Mouse (Mus musculus) megakaryocyte, embryonic 14.5 days (primary cell): ENCODE data around the gene Mcat. TPM values are rescaled to one million over a fixed set of nuclear protein-coding genes. Genes with fewer than 3 reads are reported as not detected.

ENCODE experiments used
- H3K27me3 ChIP-seq: replicated peaks from 2 replicates; pipeline ENCODE3; 2012; ENCODE audit warnings: inconsistent platforms
- H3K36me3 ChIP-seq: replicated peaks from 2 replicates; pipeline ENCODE3; 2012; ENCODE audit warnings: low read length, inconsistent platforms, mixed read lengths
- H3K4me1 ChIP-seq: 2 replicates; pipeline ENCODE4 v1.6.1; 2012; ENCODE audit warnings: inconsistent platforms
- H3K4me3 ChIP-seq: replicated peaks from 2 replicates; pipeline ENCODE3; 2012; ENCODE audit warnings: moderate library complexity, mild to moderate bottlenecking, inconsistent platforms
- H3K9me3 ChIP-seq: 2 replicates; pipeline ENCODE4 v1.6.1; 2012; ENCODE audit warnings: inconsistent platforms
- FLI1 ChIP-seq: IDR thresholded peaks from 2 replicates; pipeline ENCODE4 v1.6.1; 2012; ENCODE audit warnings: low read length, inconsistent platforms, mixed read lengths
- GATA1 ChIP-seq: IDR thresholded peaks from 3 replicates; pipeline ENCODE4 v1.6.1; 2012; ENCODE audit warnings: mixed read lengths, low read length, inconsistent platforms, borderline replicate concordance
- polyA plus RNA-seq: library from polyadenylated mRNA; stranded (reverse); fragments of >175 nt; gene quantifications from 2 replicates; pipeline ENCODE4 v1.2.3, GENCODE M21; 2012; ENCODE audit warnings: low replicate concordance; ENCODE audit not compliant: insufficient read depth

Mcat gene
- 15.3 and 15.9 TPM in 2 replicates for polyA plus RNA-seq

DNA sequence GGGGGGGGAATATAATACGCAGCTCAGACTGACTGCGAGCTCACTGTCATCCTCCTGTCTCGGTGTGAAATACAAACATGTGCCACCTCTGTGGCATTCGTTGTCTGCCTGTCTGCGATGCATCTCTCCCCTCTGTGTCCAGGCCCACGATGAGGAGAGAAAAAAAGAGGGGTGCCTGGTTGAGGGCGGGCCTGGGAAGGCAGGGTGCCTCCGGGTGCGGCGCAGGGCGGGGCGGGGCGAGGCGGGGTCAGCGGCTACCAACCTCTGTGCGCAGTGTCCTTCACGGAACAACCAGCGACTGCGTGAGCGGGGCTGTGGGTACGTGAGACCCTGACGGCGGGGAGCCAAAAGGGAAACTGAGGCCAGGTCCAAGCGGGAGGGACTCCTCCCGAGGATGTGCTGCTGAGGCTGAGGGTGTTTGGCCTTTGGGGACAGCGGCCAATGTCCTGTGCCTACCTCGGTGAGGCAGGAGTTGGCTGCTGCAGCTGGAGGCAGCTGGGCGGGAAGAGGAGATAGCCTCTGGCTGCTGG, at the start of gene Mcat, which contains the start of gene Tspo:
Mcat (minus strand) TSS at position 461 of the 530 bp plus-strand sequence.
Tspo (plus strand) TSS at position 266 of the 530 bp plus-strand sequence.
- Histone ChIP-seq H3K4me3 (peak within 1 kb of the TSS; percentile 100), H3K4me1 (peaks cover 74% of the 10 kb centered on the region), H3K27me3 (no peaks in the 10 kb centered on the region), H3K9me3 (no peaks in the 10 kb centered on the region), H3K36me3 (peaks cover 25% of the 10 kb centered on the region)
- TF ChIP-seq FLI1 (no peak), GATA1 (no peak)

GRCm38 (mm10) chr15:83607115-83607802, 43.7 kb upstream of the Mcat start:
- no peak for TF ChIP-seq GATA1
- no peak for TF ChIP-seq FLI1
- Histone ChIP-seq H3K36me3 (no peaks in the 10 kb centered on the region), H3K27me3 (peaks cover 43% of the 10 kb centered on the region), H3K9me3 (no peaks in the 10 kb centered on the region), H3K4me3 (peak overlapping the region; percentile 8), H3K4me1 (peaks cover 54% of the 10 kb centered on the region)

GRCm38 (mm10) chr15:83606700-83607099, 43.1 kb upstream of the Mcat start:
- TF ChIP-seq FLI1 (no peak), GATA1 (no peak)
- Histone ChIP-seq H3K36me3 (no peaks in the 10 kb centered on the region), H3K9me3 (no peaks in the 10 kb centered on the region), H3K4me1 (peaks cover 59% of the 10 kb centered on the region), H3K27me3 (peaks cover 38% of the 10 kb centered on the region), H3K4me3 (no peak overlapping the region)

DNA sequence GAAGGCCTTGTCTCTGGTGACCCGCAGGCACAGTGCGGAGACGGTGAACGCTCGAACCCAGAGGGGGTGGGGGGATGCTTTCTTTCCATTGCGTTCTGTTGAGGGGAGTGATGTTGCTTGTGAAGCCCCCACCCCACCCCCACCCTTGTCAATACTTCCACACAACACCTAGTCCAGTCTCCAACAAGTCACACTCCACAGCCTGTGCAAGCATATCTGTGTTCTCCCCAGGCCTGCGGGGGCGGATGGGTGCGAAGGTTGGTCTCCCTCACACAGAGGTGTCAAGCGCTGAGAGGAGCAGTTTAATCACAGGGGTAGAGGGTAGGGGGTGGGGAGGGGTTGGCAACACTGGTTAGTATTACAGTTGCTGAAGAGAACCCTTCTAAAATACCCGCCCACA, 42.6 kb upstream of the Mcat start:
- TF ChIP-seq GATA1 = no peak
- no peak for TF ChIP-seq FLI1
- Histone ChIP-seq H3K36me3 (no peaks in the 10 kb centered on the region), H3K9me3 (no peaks in the 10 kb centered on the region), H3K27me3 (peaks cover 36% of the 10 kb centered on the region), H3K4me1 (peaks cover 61% of the 10 kb centered on the region), H3K4me3 (no peak overlapping the region)

- H3K27me3 ChIP-seq = peaks cover 17% of the 10 kb centered on the region
- H3K4me3 ChIP-seq = no peak overlapping the region
- no peaks in the 10 kb centered on the region for H3K9me3 ChIP-seq
- no peak for TF ChIP-seq FLI1
- no peak for TF ChIP-seq GATA1
- H3K36me3 ChIP-seq = no peaks in the 10 kb centered on the region
- peaks cover 74% of the 10 kb centered on the region for H3K4me1 ChIP-seq
Measured at GRCm38 (mm10) chr15:83603426-83603825, 39.8 kb upstream of the Mcat start.

GRCm38 (mm10) chr15:83603046-83603396, 39.4 kb upstream of the Mcat start:
- Histone ChIP-seq H3K27me3 (peaks cover 13% of the 10 kb centered on the region), H3K4me1 (peaks cover 74% of the 10 kb centered on the region), H3K36me3 (no peaks in the 10 kb centered on the region), H3K9me3 (no peaks in the 10 kb centered on the region), H3K4me3 (peak overlapping the region; percentile 82)
- TF ChIP-seq FLI1 (no peak), GATA1 (no peak)

- Histone ChIP-seq H3K9me3 (no peaks in the 10 kb centered on the region), H3K4me1 (peaks cover 75% of the 10 kb centered on the region), H3K4me3 (peak overlapping the region; percentile 82), H3K27me3 (peaks cover 8% of the 10 kb centered on the region), H3K36me3 (no peaks in the 10 kb centered on the region)
- TF ChIP-seq GATA1 (no peak), FLI1 (0 out of 2 replicates have a peak, but pooled peaks have one; percentile 12)
Measured at GRCm38 (mm10) chr15:83602372-83603045, 38.9 kb upstream of the Mcat start.

DNA sequence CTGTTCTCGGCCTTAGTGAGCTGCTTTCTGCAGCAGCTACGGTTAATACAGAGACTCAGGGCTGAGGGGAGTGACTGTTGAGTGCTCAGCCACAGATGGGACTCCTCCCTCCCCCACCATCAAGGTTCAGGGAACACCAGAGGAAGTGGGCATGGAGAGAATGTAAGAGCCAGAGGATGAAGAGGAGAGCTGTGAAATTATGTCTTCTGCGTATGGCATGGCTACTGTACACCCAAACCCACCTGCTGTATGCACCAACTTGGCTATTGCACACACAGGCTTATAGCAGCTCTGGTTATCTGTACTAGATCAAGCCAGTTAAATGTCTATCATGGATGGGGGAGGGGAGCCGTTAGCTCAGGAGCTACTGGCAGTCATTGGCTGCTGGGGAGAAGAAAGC, 37.6 kb upstream of the Mcat start:
- Histone ChIP-seq H3K4me1 (peaks cover 73% of the 10 kb centered on the region), H3K27me3 (peaks cover 3% of the 10 kb centered on the region), H3K36me3 (no peaks in the 10 kb centered on the region), H3K4me3 (peak overlapping the region; percentile 42), H3K9me3 (no peaks in the 10 kb centered on the region)
- TF ChIP-seq FLI1 (no peak), GATA1 (no peak)

DNA sequence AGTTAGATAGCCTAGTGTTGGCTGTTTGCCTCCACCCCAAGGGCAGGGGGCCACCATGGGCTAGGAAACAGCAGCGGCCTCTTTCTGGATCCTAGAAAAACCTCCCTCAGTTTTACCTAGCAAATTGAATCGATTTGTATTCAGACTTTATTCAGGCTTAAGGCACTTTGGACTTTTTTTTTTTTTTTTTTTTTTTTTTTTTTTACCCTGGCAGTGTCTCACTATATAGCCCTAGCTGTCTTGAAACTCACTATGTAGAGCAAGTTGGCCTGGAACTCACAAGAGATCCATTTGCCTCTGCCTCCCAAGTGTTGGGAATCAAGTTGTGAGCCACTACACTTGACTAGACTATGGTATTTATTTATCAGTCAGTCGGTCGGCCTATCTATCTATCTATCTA, 33.2 kb upstream of the Mcat start:
- H3K36me3 ChIP-seq = peaks cover 8% of the 10 kb centered on the region

DNA sequence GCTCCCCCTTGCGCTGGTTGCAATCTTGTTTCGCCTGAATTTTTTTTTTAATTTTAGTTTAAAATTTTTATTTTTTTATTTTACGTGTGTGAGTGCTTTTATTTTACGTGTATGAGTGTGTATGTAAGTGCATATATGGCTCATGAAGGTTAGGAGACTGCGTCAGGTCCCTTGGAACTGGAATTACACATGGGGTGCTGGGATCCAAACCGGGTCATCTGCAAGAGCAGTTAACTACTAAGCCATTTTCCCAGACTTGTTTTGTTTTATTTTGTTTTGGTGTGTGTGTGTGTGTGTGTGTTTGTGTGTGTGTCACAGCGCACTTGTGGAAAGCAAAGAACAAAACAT, 31.8 kb upstream of the Mcat start:
- Histone ChIP-seq H3K4me3 (peak overlapping the region; percentile 99), H3K9me3 (no peaks in the 10 kb centered on the region), H3K36me3 (peaks cover 23% of the 10 kb centered on the region), H3K4me1 (peaks cover 85% of the 10 kb centered on the region), H3K27me3 (no peaks in the 10 kb centered on the region)
- no peak for TF ChIP-seq GATA1
- TF ChIP-seq FLI1 = no peak

More for the DNA sequence above, 33.2 kb upstream of the Mcat start:
- Histone ChIP-seq H3K4me3 (no peak overlapping the region), H3K27me3 (no peaks in the 10 kb centered on the region), H3K9me3 (no peaks in the 10 kb centered on the region), H3K4me1 (peaks cover 83% of the 10 kb centered on the region)
- TF ChIP-seq FLI1 = no peak
- TF ChIP-seq GATA1 = no peak
